Mouse (Mus musculus) lung, postnatal 0 days (tissue): ENCODE results near the gene Fgf4. TPM values are rescaled to one million over a fixed set of nuclear protein-coding genes. Genes with fewer than 3 reads are reported as not detected.
A peak's percentile ranks its signal among the peaks of the same experiment; 100 is the strongest.

ENCODE experiments used
- ATAC-seq: fragments of 200-750 bp; cut with Nextera tagmentation; 2 replicates; pipeline ENCODE4 v1.8.0; 2017; ENCODE audit warnings: moderate library complexity
- DNase-seq: peaks from one replicate; pipeline ENCODE4 v3.0.0-alpha.2; 2016; ENCODE audit warnings: low spot score
- H3K27ac ChIP-seq: fragments of 300-500 bp; sonication (generic); 2 replicates; pipeline ENCODE4 v1.5.1; 2014; ENCODE audit warnings: antibody characterized with exemption, mild to moderate bottlenecking, low read length, mixed read lengths
- H3K27me3 ChIP-seq: fragments of 300-500 bp; sonication (generic); replicated peaks from 2 replicates; pipeline ENCODE4 v1.6.1; 2014; ENCODE audit warnings: low read length, mixed read lengths; ENCODE audit not compliant: insufficient read depth
- H3K36me3 ChIP-seq: fragments of 300-500 bp; sonication (generic); 2 replicates; pipeline ENCODE4 v1.6.1; 2014; ENCODE audit warnings: low read length, mixed read lengths; ENCODE audit not compliant: insufficient read depth
- H3K4me1 ChIP-seq: fragments of 300-500 bp; sonication (generic); 2 replicates; pipeline ENCODE4 v1.6.1; 2014; ENCODE audit warnings: antibody characterized with exemption, low read depth, low read length, mixed read lengths; ENCODE audit not compliant: insufficient read depth
- H3K4me2 ChIP-seq: fragments of 300-500 bp; sonication (generic); replicated peaks from 2 replicates; pipeline ENCODE4 v1.6.1; 2014; ENCODE audit warnings: low read depth, mild to moderate bottlenecking, low read length, moderate library complexity, mixed read lengths
- H3K4me3 ChIP-seq: fragments of 300-500 bp; sonication (generic); 2 replicates; pipeline ENCODE4 v1.5.1; 2014; ENCODE audit warnings: low read depth, low read length
- H3K9ac ChIP-seq: fragments of 300-500 bp; sonication (generic); replicated peaks from 2 replicates; pipeline ENCODE4 v1.6.1; 2014; ENCODE audit warnings: low read depth, mild to moderate bottlenecking
- H3K9me3 ChIP-seq: fragments of 300-500 bp; sonication (generic); 2 replicates; pipeline ENCODE4 v1.6.1; 2016; ENCODE audit warnings: low read length, mixed read lengths
- CTCF ChIP-seq: IDR thresholded peaks from 2 replicates; pipeline ENCODE4 v1.5.1; 2016; ENCODE audit warnings: antibody characterized with exemption, mild to moderate bottlenecking
- EP300 ChIP-seq: IDR thresholded peaks from 2 replicates; pipeline ENCODE4 v1.6.1; 2016; ENCODE audit warnings: antibody characterized with exemption, mild to moderate bottlenecking, control low read depth
- WGBS: fragments of 180-500 bp; shearing (Covaris S2); extraction: QIAGEN DNeasy Blood & Tissue Kit; methylation state at CpG from one replicate; pipeline ENCODE4 v1.1.7; 2014; 5-methylcytosine and 5-hydroxymethylcytosine counted together
- polyA plus RNA-seq: library from polyadenylated mRNA; unstranded; fragments of >200 nt; fragmentation: Nextera tagmentation; extraction: Ambion mirVana; gene quantifications from 2 replicates; pipeline ENCODE4 v1.2.1, GENCODE M21; 2015

Gene Fgf4
- polyA plus RNA-seq, 1 experiment from 2014 or later = not detected

- no peaks in the 10 kb centered on the region for H3K9me3 ChIP-seq
- no peak overlapping the region for H3K27ac ChIP-seq
- no peak overlapping the region for H3K4me2 ChIP-seq
- H3K9ac ChIP-seq = no peak overlapping the region
- no peak overlapping the region for H3K4me3 ChIP-seq
- 73% methylated on average over 11 of the region's 11 CpGs for WGBS
- TF ChIP-seq EP300 (no peak), CTCF (no peak)
- DNase-seq = no peak
- H3K27me3 ChIP-seq = no peaks in the 10 kb centered on the region
- no peaks in the 10 kb centered on the region for H3K4me1 ChIP-seq
- ATAC-seq = no peak
- no peaks in the 10 kb centered on the region for H3K36me3 ChIP-seq
These were observed 18.8 kb upstream of the Fgf4 start for GRCm38 (mm10) chr7:144828369-144828768.

- no peaks in the 10 kb centered on the region for H3K9me3 ChIP-seq
- DNase-seq (no peak), ATAC-seq (no peak)
- no peak within 1 kb of the TSS for H3K27ac ChIP-seq
- peaks cover 48% of the 10 kb centered on the region for H3K27me3 ChIP-seq
- no peaks in the 10 kb centered on the region for H3K36me3 ChIP-seq
- H3K4me2 ChIP-seq = peak within 1 kb of the TSS; percentile 41
- TF ChIP-seq EP300 (no peak), CTCF (no peak)
- no peak within 1 kb of the TSS for H3K9ac ChIP-seq
- peaks cover 6% of the 10 kb centered on the region; the same call in 1 of the 2 replicates for H3K4me1 ChIP-seq
- 3% methylated on average over 21 of the region's 43 CpGs for WGBS
- peak within 1 kb of the TSS; percentile 29; the same call in 1 of the 2 replicates for H3K4me3 ChIP-seq
These were observed 9.2 kb upstream of the Fgf4 start, which contains the start of gene Fgf3 for GRCm38 (mm10) chr7:144837891-144838488. Fgf3 (plus strand) TSS chr7:144838083.

- Histone ChIP-seq H3K36me3 (no peaks in the 10 kb centered on the region), H3K9ac (no peak overlapping the region), H3K27ac (no peak overlapping the region), H3K9me3 (no peaks in the 10 kb centered on the region), H3K27me3 (peaks cover 48% of the 10 kb centered on the region), H3K4me3 (peak overlapping the region; percentile 29; the same call in 1 of the 2 replicates), H3K4me2 (peak overlapping the region; percentile 41), H3K4me1 (peaks cover 6% of the 10 kb centered on the region; the same call in 1 of the 2 replicates)
- TF ChIP-seq EP300 (no peak), CTCF (no peak)
- WGBS = 2% methylated on average over 94 of the region's 94 CpGs
- DNase-seq (no peak), ATAC-seq (no peak; the same call in 1 of the 2 replicates)
These were observed 8.4 kb upstream of the Fgf4 start for GRCm38 (mm10) chr7:144838522-144839503.

GRCm38 (mm10) chr7:144846158-144846557, 1.0 kb upstream of the Fgf4 start:
- TF ChIP-seq EP300 (no peak), CTCF (peak; percentile 86)
- Histone ChIP-seq H3K27me3 (peaks cover 7% of the 10 kb centered on the region), H3K9me3 (no peaks in the 10 kb centered on the region), H3K4me3 (no peak overlapping the region), H3K9ac (no peak overlapping the region), H3K4me2 (no peak overlapping the region), H3K27ac (no peak overlapping the region), H3K4me1 (no peaks in the 10 kb centered on the region), H3K36me3 (no peaks in the 10 kb centered on the region)
- ATAC-seq = no peak
- peak; percentile 6 for DNase-seq
- WGBS = 14% methylated on average over 4 of the region's 4 CpGs

GRCm38 (mm10) chr7:144851321-144851720, 4.2 kb downstream of the Fgf4 start:
- no peaks in the 10 kb centered on the region for H3K27me3 ChIP-seq
- no peak overlapping the region for H3K9ac ChIP-seq
- H3K4me1 ChIP-seq = no peaks in the 10 kb centered on the region
- H3K4me3 ChIP-seq = no peak overlapping the region
- H3K27ac ChIP-seq = no peak overlapping the region
- no peak for DNase-seq
- no peaks in the 10 kb centered on the region for H3K9me3 ChIP-seq
- WGBS = 46% methylated on average over 3 of the region's 3 CpGs
- no peak for ATAC-seq
- H3K4me2 ChIP-seq = no peak overlapping the region
- TF ChIP-seq EP300 (no peak), CTCF (no peak)
- H3K36me3 ChIP-seq = no peaks in the 10 kb centered on the region

- 23% methylated on average over 3 of the region's 3 CpGs for WGBS
- no peak for TF ChIP-seq CTCF
- no peak for TF ChIP-seq EP300
These were observed 7.8 kb downstream of the Fgf4 start for GRCm38 (mm10) chr7:144854966-144855365.

More at GRCm38 (mm10) chr7:144854966-144855365, 7.8 kb downstream of the Fgf4 start:
- H3K27me3 ChIP-seq = peaks cover 7% of the 10 kb centered on the region; the same call in 1 of the 2 replicates
- no peaks in the 10 kb centered on the region for H3K9me3 ChIP-seq
- ATAC-seq = no peak
- H3K4me3 ChIP-seq = no peak overlapping the region
- DNase-seq = no peak
- no peaks in the 10 kb centered on the region for H3K4me1 ChIP-seq
- H3K27ac ChIP-seq = no peak overlapping the region
- H3K9ac ChIP-seq = no peak overlapping the region
- H3K36me3 ChIP-seq = no peaks in the 10 kb centered on the region
- no peak overlapping the region for H3K4me2 ChIP-seq
